Mouse (Mus musculus) adipocyte (in vitro differentiated cells): ENCODE measurements around the gene Simc1.

Source experiments
- DNase-seq: peaks from one replicate; pipeline ENCODE4 v3.0.0-alpha.2; 2016; ENCODE audit warnings: low spot score

Simc1 gene

GRCm38 (mm10) chr13:54548036-54548435 lies 44.5 kb downstream of the Simc1 start:
- DNase-seq = no peak

- DNase-seq = no peak
Measured at GRCm38 (mm10) chr13:54556176-54556575, 52.6 kb downstream of the Simc1 start.

- peak; percentile 91 for DNase-seq
Measured at GRCm38 (mm10) chr13:54556796-54557195, 53.2 kb downstream of the Simc1 start.

GRCm38 (mm10) chr13:54557652-54558051 lies 54.1 kb downstream of the Simc1 start:
- no peak for DNase-seq

GRCm38 (mm10) chr13:54559656-54560055 lies 56.1 kb downstream of the Simc1 start:
- no peak for DNase-seq

GRCm38 (mm10) chr13:54560608-54561007 lies 57.0 kb downstream of the Simc1 start:
- no peak for DNase-seq

- peak; percentile 28 for DNase-seq
Measured at GRCm38 (mm10) chr13:54562562-54562961, 59.0 kb downstream of the Simc1 start.

GRCm38 (mm10) chr13:54564232-54565200 lies 60.9 kb downstream of the Simc1 start:
- DNase-seq = peak; percentile 31

GRCm38 (mm10) chr13:54565201-54565581 lies 61.6 kb downstream of the Simc1 start, which contains the start of gene 4833439L19Rik:
Gene 4833439L19Rik, minus strand, starts transcription at chr13:54565435.
- DNase-seq = peak; percentile 87

- DNase-seq = peak; percentile 46
Measured at GRCm38 (mm10) chr13:54565594-54566345, 62.2 kb downstream of the Simc1 start.

- no peak for DNase-seq
Measured at GRCm38 (mm10) chr13:54568380-54568779, 64.8 kb downstream of the Simc1 start.

- no peak for DNase-seq
Measured at GRCm38 (mm10) chr13:54569282-54569681, 65.7 kb downstream of the Simc1 start.

- no peak for DNase-seq
Measured at GRCm38 (mm10) chr13:54570736-54571135, 67.2 kb downstream of the Simc1 start.

- no peak for DNase-seq
Measured at GRCm38 (mm10) chr13:54571637-54572036, 68.1 kb downstream of the Simc1 start.

GRCm38 (mm10) chr13:54572621-54573020 lies 69.0 kb downstream of the Simc1 start:
- no peak for DNase-seq

- DNase-seq = peak; percentile 62
Measured at GRCm38 (mm10) chr13:54574854-54575481, 71.4 kb downstream of the Simc1 start, which contains the start of gene Arl10. Gene Arl10, plus strand, starts transcription at chr13:54575015.

- DNase-seq = no peak
Measured at GRCm38 (mm10) chr13:54575489-54575888, 71.9 kb downstream of the Simc1 start.

- no peak for DNase-seq
Measured at GRCm38 (mm10) chr13:54577652-54578507, 74.3 kb downstream of the Simc1 start.

GRCm38 (mm10) chr13:54581385-54581784 lies 77.8 kb downstream of the Simc1 start:
- DNase-seq = no peak

- no peak for DNase-seq
Measured at GRCm38 (mm10) chr13:54582126-54582525, 78.5 kb downstream of the Simc1 start.

GRCm38 (mm10) chr13:54582860-54583259 lies 79.3 kb downstream of the Simc1 start:
- no peak for DNase-seq
